Mouse (Mus musculus): ENCODE measurements around the gene Arpc1b.

GRCm38 (mm10) chr5:145115736-145116135 is 1.7 kb downstream of the Arpc1b start:
- no peak for TF ChIP-seq CTCF (IDR thresholded peaks at IDR 0.05; ENCODE audit: borderline replicate concordance, control insufficient read depth, extremely low read depth, insufficient read depth, low read length, poor library complexity)
- TF ChIP-seq POLR2A (IDR thresholded peaks at IDR 0.05; ENCODE audit: control insufficient read depth, extremely low read depth, insufficient read depth, low read length, poor library complexity), result no peak
